Mouse (Mus musculus): ENCODE measurements around the gene Atl2.
A peak's percentile ranks its signal among the peaks of the same experiment; 100 is the strongest.

The Atl2 gene

DNA sequence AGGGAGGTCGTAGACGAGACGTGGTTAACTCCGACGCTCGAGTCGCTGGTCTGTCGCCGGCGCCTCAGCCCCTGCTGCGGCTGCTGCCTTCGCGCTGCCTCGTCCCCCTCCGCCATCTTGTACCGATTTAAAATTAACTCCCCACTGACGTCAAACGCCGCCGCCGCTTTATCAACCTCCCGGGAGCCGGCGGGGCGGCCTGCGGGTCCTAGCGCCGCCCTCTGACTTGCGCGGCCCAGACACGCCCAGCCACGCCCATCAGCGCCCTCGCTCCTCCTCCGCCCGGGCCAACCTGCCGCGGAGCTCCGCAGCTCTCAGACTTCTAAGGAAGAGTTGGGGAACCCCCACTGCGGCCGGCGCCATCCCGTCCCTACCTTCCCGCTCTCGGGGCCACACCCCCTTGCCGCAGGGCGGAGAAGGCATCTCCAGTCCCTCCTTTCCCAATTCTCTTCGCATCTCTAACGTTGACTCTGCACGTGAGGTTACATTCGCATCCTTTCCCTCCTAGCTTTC lies at the start of gene Atl2:
TSS of gene Atl2 (minus strand) at position 213 of the 513 bp plus-strand sequence.
- DNase-seq (ENCODE audit: low spot score) = peak; percentile 93

DNA sequence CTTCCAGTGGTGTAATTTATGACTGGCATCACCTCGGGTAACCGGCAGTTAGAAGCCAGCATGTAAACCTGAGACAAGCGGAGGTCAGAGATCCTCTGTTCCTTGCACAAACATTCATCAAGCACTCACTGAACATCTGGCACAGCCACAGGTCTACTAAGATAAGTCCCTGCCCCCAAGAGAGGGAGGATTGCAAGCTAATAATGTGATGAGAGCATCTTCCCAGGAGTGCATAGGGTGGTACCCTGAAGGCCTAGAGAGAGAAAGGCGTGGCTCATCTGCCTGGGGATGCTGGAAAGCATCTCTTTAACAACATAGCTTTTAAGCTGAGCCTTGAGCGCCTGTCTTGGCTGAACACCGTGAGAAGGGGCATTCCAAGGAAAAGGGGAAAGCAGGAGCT lies 48.9 kb upstream of the Atl2 start:
- DNase-seq (ENCODE audit: low spot score) = no peak

DNA sequence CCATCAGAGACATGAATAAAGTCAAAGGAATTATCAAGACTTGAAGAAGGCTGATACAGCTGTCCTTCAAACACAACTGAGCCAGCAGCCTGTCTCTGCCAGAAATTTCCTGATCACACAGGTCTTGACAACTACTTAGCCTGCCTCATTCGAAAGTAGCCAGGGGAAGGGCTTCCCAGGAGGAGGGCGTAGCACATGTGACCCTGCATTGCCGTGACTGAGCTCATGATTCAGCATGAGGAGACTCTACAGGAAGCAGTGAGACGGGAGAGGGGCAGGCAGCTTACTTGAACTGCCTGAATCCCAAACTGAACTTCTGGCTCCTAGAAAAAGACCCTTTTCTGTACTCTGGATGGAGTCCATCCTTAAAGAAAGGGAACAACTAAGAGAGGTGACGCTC lies 46.5 kb upstream of the Atl2 start:
- DNase-seq (ENCODE audit: low spot score) = no peak

DNA sequence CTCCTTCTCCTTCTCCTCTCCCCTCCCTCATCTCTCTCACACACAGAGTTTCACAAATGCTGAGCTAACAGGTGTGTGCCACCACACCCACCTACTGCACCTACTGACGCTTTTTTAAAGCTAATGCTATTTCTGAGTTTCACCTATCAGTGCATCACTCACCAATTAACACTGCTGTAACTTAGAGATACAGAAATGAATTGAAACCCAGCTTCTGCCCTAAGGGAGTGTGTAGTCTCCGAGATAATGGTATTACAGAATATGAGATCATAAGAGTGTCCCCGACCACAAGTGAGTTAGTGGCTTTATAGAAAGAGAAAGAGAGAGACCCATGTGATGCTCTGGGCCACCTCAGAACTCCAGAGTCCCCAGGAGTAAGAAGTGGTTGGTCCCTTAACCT lies 43.2 kb upstream of the Atl2 start:
- no peak for DNase-seq (ENCODE audit: low spot score)

DNA sequence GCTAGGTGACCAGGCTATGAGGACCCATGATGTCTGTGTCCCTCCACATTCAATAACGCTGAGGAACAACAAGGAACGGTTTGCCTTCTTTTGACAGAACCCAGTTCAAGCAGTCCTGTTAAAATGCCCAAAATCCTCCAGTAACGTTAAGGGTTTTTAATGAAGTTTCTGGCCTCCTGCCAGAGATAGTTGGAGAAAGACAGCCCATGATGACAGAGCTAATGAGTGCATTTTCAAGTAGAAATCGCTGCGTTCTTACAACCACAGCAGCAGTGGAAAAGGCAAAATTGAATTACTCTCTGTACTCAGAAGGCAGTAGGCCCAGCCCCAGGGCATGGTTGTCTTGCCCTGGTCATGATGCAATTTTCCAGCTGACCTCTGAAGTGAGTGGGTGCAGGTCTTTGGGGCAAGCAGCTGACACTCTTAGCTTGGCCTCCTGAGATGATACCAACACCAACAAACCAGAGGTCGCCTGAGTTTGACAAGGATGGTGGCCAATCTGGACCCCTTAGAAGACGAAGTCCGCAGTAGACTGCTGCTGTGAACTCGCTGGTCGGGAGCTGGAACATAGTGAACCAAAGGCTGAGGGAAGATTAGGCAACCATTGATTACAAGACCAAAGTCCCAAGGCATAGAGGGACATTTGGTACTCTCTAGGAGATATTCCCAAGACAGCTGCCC lies 42.1 kb upstream of the Atl2 start:
- no peak for DNase-seq (ENCODE audit: low spot score)

DNA sequence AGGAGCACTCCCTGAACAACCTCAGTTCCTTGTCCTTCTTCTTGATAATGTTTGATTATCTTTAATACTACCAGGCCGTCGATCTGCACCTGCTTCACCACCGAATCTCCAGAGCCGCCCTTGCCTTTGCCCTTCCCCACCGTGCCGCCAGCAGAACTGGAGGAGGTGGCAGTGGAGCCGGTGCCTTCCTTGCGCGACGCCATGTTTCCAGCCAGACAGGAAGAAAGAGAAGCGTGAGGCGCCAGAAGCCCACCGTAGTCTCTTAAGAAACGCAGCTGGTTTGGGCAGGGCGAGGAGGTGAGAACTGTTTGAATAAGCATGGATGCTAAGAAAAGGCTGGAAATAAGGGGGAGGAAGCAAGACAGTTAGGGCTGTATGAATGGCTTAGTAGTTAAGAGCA lies 38.4 kb upstream of the Atl2 start:
- no peak for DNase-seq (ENCODE audit: low spot score)

DNA sequence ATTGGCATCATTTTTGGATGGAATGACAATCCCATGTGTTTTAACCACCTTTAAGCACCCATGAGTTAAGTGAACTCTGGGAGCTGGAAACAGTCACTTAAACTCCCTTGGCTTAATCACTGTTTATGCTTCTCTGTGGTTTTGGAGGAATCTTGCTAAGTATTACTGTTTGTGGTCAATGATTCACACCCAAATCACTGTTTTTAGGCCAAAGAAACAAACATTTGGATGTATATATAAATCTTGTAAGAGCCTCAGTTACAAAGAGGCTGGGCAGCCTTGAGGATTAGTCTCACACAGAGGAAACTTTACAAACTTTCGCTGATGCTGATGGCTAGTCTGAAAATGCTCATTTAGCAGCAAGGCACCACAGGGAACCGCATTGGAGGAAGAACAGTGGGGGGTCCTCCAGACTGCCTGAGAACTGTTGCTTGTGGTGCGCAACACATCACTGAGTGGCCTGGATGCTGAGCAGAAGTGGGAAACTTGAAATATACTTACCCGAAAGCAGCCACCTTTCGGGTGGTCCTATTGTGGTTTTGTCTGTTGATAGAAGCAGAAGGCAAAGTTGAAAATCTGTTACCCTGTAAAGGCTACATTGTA lies 36.9 kb upstream of the Atl2 start:
- DNase-seq (ENCODE audit: low spot score) = no peak

DNA sequence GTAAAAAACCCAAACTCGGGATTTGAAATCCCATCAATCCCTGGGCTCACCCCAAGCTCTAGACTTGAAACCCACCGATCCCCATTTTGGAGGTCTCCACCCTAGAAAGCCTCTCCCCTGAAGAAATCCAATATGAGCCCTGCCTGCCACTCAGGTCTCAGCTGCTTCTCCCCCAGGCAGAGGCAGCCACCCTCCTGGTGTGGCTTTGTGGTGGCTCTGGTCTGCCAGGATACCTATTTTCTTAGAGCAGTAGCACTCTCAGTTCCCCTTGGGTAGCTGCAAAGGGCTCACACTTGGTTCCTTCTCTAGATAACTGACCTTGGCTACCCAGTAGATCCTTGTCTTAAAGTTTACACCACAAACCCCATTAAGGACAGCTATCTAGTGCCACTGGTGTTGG lies 31.2 kb upstream of the Atl2 start:
- DNase-seq (ENCODE audit: low spot score) = no peak

DNA sequence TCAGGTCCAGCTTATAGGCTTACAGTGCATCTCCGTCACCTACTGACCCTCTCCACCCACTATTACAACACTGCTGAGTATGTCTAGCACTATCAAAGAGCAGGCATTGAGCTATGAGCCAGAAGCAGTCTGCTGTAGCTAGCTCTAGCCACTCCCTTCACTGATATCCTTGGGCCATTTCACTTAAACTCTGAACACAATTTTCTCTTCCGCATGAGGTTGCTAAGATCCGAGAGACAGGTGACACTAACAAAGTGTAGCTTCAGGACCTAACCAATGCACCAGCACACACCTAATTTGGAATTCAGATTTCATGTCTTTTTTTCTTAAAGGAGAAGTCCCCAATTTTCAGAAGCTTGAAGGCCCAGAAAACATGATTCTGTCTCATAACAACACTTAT lies 30.6 kb upstream of the Atl2 start:
- no peak for DNase-seq (ENCODE audit: low spot score)

DNA sequence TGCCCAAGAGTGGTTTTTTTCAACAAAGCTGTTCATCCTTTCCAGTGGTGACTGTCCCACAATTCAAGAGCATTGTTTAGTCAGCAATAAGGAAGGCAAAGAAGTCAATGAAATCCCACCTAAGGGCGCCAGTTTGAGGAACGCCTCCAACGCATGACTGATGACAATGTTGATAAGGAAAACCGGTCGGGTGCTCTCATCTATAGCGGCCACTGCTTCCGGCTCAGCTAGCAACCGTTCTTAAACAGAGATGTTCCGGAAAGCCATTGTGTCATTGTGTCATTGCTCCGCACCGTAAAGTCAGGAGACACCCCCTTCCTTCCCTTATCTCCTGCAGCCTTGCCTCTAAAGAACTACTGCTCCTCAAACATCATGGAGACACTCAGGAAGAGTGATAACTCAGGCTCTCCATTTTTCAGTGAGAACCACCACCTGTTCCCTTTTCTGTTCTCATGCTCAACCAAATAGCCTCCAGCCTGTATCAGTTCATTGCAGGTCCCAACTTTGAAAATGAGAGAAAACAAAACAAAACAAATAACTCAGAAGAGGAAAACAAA lies 30.0 kb upstream of the Atl2 start:
- DNase-seq (ENCODE audit: low spot score) = no peak

DNA sequence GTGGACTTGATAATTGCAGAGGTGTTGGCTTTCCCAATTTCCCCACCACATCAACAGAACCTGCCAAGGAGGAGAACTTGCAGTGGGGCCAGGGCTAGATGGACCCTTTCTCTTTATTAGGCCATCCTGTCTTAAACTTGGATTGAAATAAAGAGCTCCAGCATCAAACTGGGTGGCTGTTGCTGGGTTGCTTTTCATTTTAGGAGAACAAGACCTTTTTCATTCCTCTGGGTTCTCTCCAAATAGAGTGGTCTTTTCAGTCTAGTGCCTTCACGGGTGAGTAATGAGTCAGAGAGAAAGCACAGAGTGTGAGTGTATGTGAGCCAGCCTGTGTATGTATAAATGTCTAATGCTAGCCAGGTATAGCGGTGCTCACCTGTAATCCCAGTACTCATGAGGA lies 24.4 kb upstream of the Atl2 start:
- DNase-seq (ENCODE audit: low spot score) = no peak

DNA sequence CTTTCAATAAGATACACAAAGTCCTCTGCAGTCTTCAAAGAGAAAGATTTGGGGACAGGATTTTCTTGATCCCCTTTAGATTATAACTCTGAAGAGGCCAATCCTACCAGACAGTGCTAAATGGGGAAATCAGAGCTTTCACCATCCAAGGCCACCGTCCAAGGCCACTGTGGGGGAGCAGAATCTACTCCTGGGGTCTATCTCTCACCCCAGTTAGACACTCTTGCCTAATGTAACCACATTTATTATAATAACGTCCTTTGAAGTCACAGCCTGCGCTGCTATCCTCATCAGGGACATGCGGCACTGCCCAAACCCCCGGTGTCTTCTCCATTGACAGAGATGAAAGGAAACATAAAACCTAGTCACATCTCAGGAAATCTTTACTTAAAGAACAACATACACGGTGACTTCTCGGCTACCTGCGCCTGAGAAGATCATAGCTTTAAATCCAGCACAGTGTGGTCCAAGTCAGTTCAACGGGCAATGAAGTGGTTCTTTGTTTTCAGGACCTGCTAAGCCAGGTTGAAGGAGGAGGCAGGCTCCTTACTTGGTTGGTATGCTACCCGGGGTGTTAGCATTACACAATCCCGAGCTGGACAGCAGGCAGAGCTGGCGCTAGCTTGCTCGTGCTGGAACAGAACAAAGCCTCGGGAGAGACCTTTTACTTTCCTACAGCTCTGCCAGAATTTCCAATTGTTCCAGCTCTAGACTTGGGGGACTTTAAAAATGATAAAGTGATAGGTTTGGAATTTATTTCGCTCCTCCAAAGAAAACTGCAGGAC lies 23.8 kb upstream of the Atl2 start:
- DNase-seq (ENCODE audit: low spot score) = no peak

DNA sequence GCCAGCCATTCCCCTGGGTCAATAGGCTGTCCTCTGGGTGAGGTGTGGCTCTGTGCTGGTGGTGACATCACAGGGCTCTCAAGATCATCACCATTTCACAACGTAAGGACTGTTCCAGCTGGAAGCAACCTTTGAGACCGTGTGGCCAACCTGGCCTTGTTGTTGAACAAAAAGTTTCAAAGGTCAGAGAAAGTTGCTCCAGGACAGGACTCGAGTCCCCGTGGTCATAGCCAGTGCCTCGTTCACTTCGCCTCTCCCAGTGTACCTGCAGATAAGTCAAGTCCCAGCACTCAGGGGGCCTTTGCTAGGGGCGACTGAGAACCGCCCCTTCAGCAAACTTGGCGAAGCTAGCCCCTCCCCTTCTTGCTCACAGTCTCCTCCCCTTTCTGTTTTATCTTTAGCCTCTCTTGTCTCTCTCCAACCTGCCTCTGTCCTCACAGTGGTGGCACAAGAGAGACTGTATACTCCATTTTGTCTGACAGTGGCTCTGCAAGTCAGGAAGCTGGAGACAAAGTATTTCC lies 22.6 kb upstream of the Atl2 start:
- no peak for DNase-seq (ENCODE audit: low spot score)

DNA sequence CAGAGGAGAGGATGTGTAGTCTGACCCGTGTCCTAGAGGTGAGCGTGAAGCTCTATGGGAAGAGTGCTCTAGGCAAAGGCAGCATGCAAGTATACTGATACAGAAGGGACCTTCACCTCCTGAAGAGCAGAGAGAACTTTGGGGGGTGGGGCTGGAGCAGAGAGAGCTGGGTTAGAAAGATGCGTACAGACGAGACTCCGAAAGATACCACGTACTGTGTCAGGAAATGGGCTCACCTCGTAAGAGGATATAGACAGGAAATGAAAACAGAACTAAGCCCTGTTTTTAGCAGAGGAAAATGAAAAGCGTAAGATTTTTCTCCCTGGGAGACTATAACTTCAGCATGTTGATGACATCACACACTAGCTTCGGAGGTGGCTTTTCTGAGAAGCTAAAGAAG lies 21.1 kb upstream of the Atl2 start:
- DNase-seq (ENCODE audit: low spot score) = no peak

DNA sequence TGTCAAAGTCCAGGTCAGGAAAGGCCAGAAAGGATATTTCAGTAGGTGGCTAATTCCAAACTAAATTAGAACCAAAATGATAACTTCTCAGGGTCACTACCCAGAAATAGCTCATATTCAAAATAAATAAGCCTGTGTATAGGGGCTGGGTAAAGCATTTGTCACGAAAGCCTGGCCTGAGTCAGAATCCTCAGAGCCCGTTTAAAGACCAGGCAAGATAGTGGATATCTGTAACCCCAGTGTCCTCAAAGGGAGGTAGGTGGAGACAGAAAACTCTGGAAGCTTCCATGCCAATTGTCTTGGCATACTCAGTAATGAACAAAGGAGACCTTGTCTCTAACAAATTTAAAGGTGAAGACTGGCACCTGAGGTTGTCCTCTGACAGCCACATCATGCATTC lies 16.3 kb upstream of the Atl2 start:
- no peak for DNase-seq (ENCODE audit: low spot score)

DNA sequence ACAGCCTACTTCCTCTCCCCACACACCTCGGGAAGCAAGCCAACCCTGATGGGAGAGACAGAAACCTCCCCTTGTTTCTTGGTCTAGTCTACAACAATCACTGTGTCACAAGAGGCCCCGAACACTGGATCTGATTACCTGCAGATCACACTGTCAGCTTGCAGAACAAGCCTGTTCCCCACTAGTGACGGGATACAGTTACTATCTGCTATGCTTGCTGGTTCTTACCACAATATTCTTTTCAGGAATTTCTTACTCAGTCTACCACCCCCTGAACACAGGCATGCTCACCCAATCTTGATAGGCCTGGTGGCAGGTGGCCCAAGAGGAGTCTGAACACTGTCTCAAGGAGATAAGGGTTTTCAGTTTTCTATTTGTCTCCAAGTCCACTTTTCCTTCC lies 15.8 kb upstream of the Atl2 start:
- no peak for DNase-seq (ENCODE audit: low spot score)

DNA sequence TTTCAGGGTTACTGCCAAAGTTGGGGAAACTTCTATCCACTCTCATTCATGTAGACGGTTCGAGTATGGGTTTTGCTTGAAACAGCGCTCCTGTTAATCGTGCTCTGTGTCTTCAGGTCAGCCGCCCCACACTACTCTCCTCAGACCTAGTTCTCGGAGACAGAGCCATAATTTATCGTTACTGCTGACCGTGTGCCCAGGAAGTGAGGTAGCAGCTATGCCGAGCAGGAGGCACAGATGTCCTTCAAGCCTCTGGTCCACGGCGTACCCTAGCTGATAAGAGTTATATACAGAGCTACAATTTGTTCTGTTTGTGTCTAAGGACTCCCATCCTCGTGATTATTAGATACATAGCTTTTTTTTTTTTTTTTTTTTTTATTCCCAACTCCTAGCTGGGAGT lies 13.6 kb upstream of the Atl2 start:
- DNase-seq (ENCODE audit: low spot score) = no peak

DNA sequence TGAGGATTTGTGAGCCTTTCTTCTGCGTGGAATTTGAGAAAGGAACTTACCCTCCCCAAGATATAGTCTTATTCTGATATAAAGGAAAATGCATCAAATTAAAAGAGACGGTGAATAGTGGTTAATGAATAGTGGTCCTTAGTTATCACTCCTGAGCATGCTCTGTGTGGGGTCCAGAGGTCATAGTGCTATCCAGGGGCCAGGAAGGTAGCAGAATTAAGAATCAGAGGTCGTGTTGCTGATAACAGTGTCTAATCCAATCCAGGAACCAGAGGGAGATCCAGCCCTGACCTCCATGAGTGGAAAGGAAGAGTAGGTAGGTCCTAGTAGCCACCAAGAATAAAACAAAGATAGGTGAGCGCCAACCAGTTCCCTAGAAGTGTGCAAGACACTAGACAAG lies 11.8 kb upstream of the Atl2 start:
- DNase-seq (ENCODE audit: low spot score) = no peak

DNA sequence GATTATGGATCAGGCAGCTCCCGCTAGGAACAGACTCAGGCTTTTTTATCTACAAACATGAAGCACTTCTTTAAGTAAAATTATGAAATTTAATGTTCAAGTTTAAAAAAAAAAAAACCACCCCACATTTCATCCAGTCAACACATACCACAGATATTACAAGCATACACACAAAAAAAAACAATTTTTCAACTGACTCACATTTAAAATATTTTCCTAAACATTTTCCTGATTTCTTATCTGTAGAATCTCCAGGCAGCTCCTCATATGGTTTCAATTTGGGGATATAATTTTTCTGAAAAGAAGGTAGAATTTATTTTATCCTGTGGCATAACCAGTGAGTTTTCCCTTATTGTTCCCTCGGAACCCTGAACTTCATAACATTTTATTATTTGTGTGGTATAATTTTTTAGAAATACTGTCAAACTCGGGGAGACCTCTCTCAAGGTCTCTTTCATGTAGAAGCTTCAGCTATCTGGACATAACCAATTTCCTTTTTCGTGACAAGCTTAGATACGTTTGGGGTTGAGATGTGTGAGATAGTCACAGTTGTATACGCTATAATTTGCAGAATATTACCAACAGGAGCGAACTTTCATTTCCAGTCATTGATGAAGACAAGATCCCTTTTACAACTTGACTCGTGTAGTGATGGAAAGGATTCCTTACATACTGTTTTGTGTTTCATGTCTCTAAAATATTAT lies 11.0 kb upstream of the Atl2 start:
- DNase-seq (ENCODE audit: low spot score) = no peak

DNA sequence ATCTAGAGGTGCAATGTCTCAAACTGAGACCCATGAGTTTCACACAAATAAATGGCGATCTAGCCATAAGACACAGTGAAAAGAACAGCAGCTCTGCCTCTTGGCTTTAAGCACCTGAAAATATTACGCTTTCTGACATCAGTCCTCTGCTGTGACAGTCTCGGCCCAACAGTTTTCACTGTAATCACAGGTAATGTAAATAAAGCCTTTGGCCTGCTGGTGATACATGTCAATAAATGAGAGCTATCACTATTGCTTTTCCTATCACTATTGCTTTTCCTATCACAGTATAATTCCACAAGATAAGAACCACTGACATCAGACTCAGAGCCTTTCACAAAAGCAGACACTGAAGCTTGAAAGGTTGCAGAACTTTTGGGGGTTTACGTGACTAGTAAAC lies 8.7 kb upstream of the Atl2 start:
- no peak for DNase-seq (ENCODE audit: low spot score)

DNA sequence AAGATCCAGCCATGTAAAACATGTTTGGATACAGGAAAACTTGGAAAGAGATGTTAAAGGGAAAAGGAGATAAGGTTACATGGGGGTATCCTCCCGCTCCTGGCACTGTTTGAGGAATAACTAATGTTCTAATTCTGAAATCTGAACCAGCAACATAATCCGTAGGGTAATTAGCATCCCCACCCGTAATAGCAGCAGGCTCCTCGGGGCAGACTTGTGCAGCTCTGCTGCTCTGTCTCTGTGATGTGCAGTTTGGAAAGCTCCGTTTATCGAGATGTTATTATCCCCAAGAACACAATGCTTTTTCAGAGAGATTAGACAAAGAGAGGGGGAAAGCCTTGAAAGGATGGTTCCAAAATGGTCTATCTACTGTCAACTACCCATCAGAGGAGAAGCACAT lies 5.3 kb upstream of the Atl2 start:
- no peak for DNase-seq (ENCODE audit: low spot score)

DNA sequence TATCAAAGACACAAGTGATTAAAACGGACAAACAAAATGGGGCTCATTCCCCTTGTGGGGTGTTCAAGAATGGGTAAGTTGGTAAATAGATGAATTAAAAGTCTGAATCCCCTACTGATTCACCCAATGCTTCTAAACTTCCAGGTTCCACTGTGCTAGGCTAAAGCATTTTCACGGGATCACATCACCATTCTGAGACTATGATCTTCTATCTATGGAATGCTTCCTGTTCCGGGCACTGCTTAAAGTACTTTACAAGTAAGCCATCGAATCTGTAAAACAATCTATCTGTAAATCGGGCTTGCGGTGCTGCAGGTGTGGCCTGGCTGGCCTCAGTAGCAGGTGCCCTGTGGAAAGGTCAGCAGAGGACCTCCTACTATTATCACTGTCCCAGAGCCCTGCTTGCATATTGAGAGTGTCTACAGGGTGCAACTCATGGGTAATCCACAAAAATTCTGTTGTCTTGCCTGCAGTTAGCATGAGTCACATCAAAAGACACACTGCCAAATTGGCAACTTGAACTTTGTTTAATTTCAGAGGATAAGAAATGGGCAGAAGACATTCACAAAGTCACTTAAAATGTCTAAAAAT lies 2.3 kb upstream of the Atl2 start:
- no peak for DNase-seq (ENCODE audit: low spot score)

All from urinary bladder, postnatal 25 days (tissue).